Mouse (Mus musculus): ENCODE data around the gene Nek2. TPM values are rescaled to one million over a fixed set of nuclear protein-coding genes. Genes with fewer than 3 reads are reported as not detected.

Gene Nek2
- polyA plus RNA-seq, 1 experiment from 2014 or later = 27.2 TPM

DNA sequence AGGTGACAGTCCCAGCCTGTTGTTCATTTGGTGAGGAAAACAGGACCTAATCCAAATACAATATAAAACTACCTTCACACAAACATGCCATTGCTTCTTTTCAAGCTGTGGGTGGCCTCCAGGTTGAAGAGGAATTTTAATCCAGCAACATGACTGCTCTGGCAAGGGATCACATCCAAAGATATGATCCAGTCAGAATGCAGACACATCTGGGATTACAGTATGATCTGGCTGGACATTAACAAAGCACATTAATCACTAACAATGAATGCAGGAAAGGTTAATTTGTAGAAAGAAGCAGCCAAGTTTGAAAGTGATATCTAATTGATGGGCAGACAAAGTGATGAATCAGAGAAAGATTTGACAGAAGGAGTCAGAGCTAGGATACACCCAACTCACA, 36.9 kb downstream of the Nek2 start:
- Histone ChIP-seq H3K4me1 (ENCODE audit: control insufficient read depth, low read depth, low read length) (peaks cover 34% of the 10 kb centered on the region), H3K4me2 (ENCODE audit: low read depth, low read length) (no peak overlapping the region), H3K9me3 (replicated peaks; ENCODE audit: control insufficient read depth, low read length) (no peaks in the 10 kb centered on the region), H3K4me3 (ENCODE audit: low read depth, low read length) (no peak overlapping the region), H3K9ac (ENCODE audit: low read depth, low read length) (no peak overlapping the region), H3K36me3 (ENCODE audit: control insufficient read depth, insufficient read depth) (no peaks in the 10 kb centered on the region), H3K27me3 (ENCODE audit: control insufficient read depth, insufficient read depth, low read depth, low read length) (no peaks in the 10 kb centered on the region), H3K27ac (ENCODE audit: low read length) (no peak overlapping the region)
- no peak for ATAC-seq (ENCODE audit: low read depth)

DNA sequence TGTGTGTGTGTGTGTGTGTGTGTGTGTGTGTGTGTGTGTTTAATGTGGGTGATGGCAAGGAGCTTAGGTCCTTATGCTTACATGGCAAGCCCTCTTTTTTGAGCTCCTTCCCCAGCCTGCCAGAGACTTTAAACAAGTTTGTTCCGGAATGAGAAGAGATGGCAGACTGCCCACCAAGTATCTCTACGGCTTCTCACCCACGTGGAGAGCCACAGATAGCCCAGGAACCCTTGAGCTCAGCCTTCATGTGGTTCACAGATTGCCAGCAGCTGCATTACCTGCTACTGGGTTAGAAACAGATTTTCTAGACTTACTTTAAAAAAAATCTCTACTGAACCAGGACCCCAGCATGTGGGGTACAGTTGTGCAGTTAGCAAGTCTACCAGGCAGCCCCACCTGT, 38.6 kb downstream of the Nek2 start:
- WGBS (ENCODE audit: insufficient replicate concordance) = 51% methylated on average over 3 of the region's 3 CpGs
- Histone ChIP-seq H3K4me3 (ENCODE audit: low read depth, low read length) (no peak overlapping the region), H3K36me3 (ENCODE audit: control insufficient read depth, insufficient read depth) (no peaks in the 10 kb centered on the region), H3K9me3 (replicated peaks; ENCODE audit: control insufficient read depth, low read length) (no peaks in the 10 kb centered on the region), H3K4me2 (ENCODE audit: low read depth, low read length) (no peak overlapping the region), H3K27me3 (ENCODE audit: control insufficient read depth, insufficient read depth, low read depth, low read length) (no peaks in the 10 kb centered on the region), H3K4me1 (ENCODE audit: control insufficient read depth, low read depth, low read length) (peaks cover 19% of the 10 kb centered on the region), H3K27ac (ENCODE audit: low read length) (no peak overlapping the region), H3K9ac (ENCODE audit: low read depth, low read length) (no peak overlapping the region)
- no peak for ATAC-seq (ENCODE audit: low read depth)

DNA sequence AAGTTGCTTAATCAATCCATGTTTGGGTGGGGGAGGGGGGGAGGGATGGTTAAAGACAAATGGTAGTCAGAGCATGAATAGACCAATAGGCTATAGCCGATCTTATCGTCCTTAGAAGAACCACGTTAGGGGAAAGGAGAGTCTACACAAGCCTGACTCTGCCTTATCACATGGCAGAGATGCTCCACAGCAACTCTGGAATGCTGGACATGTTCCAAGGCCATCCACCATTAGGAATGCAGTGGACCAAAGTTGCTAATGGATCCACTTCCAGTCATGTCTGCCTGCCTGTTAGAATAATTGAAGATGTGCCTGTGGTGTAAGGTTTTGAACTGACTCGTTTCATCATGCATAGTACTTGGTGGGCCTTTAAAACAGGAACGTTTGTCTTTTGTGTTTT, 40.0 kb downstream of the Nek2 start:
- Histone ChIP-seq H3K27ac (ENCODE audit: low read length) (no peak overlapping the region), H3K4me2 (ENCODE audit: low read depth, low read length) (no peak overlapping the region)

DNA sequence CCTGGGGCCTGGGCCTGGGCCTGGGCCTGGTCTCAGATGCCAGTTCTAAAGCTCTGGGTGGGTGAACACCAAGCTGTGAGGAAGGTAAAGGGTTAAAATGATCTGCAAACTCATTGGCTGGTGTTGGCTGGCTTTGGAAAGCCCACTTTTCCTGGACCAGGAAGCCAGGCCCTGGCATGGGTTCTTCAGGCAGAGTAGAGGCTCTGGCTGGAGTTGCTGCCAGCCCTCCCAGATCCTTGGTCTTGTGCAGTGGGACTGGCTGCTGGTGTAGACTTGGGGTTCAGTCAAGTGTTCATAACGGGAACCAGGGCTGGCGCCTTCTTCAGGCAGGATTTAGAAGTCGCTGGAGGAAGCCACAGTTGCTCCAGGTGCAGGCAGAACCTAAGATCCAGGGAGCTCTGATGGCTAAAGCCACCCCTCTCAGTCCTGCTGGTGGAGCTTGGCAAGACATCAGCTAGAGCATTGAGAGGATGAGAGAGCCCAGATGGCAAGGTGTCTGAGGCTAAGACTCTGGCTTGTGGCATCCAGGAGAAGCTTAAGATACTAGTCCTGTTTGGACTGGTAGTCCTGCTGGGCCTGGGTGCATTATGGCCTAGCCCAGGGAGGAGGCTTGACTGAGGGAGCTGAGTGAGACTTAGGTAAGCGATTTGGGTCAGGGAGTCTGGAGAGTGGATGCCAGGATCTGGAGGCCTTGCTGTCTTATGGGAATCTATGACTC, 42.7 kb downstream of the Nek2 start:
- Histone ChIP-seq H3K27me3 (ENCODE audit: control insufficient read depth, insufficient read depth, low read depth, low read length) (no peaks in the 10 kb centered on the region), H3K4me3 (ENCODE audit: low read depth, low read length) (no peak overlapping the region), H3K4me1 (ENCODE audit: control insufficient read depth, low read depth, low read length) (no peaks in the 10 kb centered on the region; the same call in 1 of the 2 replicates), H3K9ac (ENCODE audit: low read depth, low read length) (no peak overlapping the region), H3K9me3 (replicated peaks; ENCODE audit: control insufficient read depth, low read length) (no peaks in the 10 kb centered on the region), H3K27ac (ENCODE audit: low read length) (no peak overlapping the region), H3K36me3 (ENCODE audit: control insufficient read depth, insufficient read depth) (no peaks in the 10 kb centered on the region), H3K4me2 (ENCODE audit: low read depth, low read length) (no peak overlapping the region)
- WGBS (ENCODE audit: insufficient replicate concordance) = 50% methylated on average over 4 of the region's 4 CpGs
- ATAC-seq (ENCODE audit: low read depth) = no peak

More for the DNA sequence above, 40.0 kb downstream of the Nek2 start:
- H3K36me3 ChIP-seq (ENCODE audit: control insufficient read depth, insufficient read depth) = no peaks in the 10 kb centered on the region
- ATAC-seq (ENCODE audit: low read depth) = no peak
- H3K9ac ChIP-seq (ENCODE audit: low read depth, low read length) = no peak overlapping the region
- H3K4me1 ChIP-seq (ENCODE audit: control insufficient read depth, low read depth, low read length) = peaks cover 7% of the 10 kb centered on the region
- WGBS (ENCODE audit: insufficient replicate concordance) = 53% methylated on average over 5 of the region's 5 CpGs
- no peaks in the 10 kb centered on the region for H3K27me3 ChIP-seq (ENCODE audit: control insufficient read depth, insufficient read depth, low read depth, low read length)
- no peaks in the 10 kb centered on the region for H3K9me3 ChIP-seq (replicated peaks; ENCODE audit: control insufficient read depth, low read length)
- H3K4me3 ChIP-seq (ENCODE audit: low read depth, low read length) = no peak overlapping the region

DNA sequence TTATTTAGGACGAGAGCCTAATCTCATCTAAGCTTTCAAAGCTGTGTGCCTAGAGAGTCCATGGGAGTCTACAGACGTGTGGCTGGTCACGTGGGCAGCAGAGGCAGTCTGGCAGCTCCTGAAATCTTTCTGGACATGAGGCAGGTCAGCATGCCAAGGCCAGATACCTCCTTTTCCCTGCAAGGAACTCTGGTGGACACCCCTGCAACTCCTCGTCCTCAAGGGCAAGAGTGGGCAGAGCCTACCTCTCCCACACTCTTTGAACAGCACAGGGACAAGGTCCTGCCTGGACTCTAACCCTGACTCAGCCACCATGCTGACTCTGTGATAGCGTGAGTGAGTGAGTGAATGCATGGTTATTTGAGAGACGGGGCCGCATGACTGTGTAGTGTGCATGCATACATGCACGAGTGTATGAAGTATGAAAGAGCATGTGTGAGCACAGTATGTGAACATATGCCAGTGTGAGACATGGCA, 43.3 kb downstream of the Nek2 start:
- Histone ChIP-seq H3K27me3 (ENCODE audit: control insufficient read depth, insufficient read depth, low read depth, low read length) (no peaks in the 10 kb centered on the region), H3K4me2 (ENCODE audit: low read depth, low read length) (no peak overlapping the region), H3K36me3 (ENCODE audit: control insufficient read depth, insufficient read depth) (no peaks in the 10 kb centered on the region), H3K27ac (ENCODE audit: low read length) (no peak overlapping the region), H3K9ac (ENCODE audit: low read depth, low read length) (no peak overlapping the region), H3K4me1 (ENCODE audit: control insufficient read depth, low read depth, low read length) (no peaks in the 10 kb centered on the region; the same call in 1 of the 2 replicates), H3K4me3 (ENCODE audit: low read depth, low read length) (no peak overlapping the region), H3K9me3 (replicated peaks; ENCODE audit: control insufficient read depth, low read length) (no peaks in the 10 kb centered on the region)
- no peak for ATAC-seq (ENCODE audit: low read depth)
- 59% methylated on average over 8 of the region's 8 CpGs for WGBS (ENCODE audit: insufficient replicate concordance)

DNA sequence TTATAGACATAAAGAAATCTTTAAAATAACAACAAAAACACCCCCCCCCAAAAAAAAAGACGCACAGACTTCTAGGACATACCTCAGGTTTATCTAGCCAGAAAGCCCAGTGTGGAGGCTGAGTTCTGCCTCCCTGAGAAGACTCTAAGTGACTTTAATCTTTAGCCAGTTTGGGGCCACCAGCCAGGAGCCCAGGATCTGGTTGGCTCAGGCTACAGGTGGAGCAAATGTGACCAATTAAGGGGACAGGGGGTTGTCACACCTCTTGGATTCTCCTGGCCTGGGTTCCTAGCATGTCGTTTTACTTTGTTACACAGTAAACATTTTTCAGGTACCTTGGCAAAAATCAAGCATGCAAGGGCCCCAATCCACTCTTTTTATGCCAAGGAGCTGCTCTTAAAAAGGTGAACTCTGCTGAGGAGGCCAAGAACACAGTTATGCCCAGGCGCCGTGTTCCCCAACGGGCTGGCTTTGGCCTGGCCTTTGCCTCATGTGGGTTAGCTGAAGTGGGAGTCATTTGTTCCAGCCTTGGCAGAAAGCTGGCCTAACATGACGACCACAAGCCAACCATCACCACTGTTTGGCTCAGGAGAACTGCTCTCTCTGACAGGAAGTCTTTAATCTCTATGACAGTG, 50.9 kb downstream of the Nek2 start:
- ATAC-seq (ENCODE audit: low read depth) = no peak

DNA sequence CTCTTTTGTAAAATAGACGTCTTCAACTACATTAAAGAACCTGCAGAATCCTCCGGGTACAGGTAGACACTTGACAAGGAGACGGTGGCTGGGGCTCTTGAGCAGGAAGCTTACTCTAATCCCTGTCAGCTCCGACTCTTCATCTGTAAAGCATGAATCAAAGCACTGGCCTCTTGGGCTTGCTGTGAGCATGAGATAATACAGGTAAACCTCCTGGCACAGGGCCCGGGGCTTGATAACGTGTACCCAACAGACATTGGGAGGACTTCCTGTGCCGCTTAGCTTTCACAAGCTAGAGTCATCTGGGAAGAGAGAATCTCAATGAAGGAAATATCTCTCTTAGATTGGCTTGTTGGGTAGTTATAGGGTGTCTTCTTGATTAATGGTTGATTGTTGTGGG, 53.8 kb downstream of the Nek2 start:
- Histone ChIP-seq H3K4me1 (ENCODE audit: control insufficient read depth, low read depth, low read length) (peaks cover 15% of the 10 kb centered on the region), H3K36me3 (ENCODE audit: control insufficient read depth, insufficient read depth) (no peaks in the 10 kb centered on the region), H3K9me3 (replicated peaks; ENCODE audit: control insufficient read depth, low read length) (no peaks in the 10 kb centered on the region), H3K9ac (ENCODE audit: low read depth, low read length) (no peak overlapping the region), H3K27ac (ENCODE audit: low read length) (no peak overlapping the region), H3K4me3 (ENCODE audit: low read depth, low read length) (no peak overlapping the region), H3K4me2 (ENCODE audit: low read depth, low read length) (no peak overlapping the region), H3K27me3 (ENCODE audit: control insufficient read depth, insufficient read depth, low read depth, low read length) (no peaks in the 10 kb centered on the region; the same call in 1 of the 2 replicates)
- WGBS (ENCODE audit: insufficient replicate concordance) = 37% methylated on average over 7 of the region's 7 CpGs
- ATAC-seq (ENCODE audit: low read depth) = peak; percentile 51

More for the DNA sequence above, 50.9 kb downstream of the Nek2 start:
- WGBS (ENCODE audit: insufficient replicate concordance) = 53% methylated on average over 6 of the region's 6 CpGs
- Histone ChIP-seq H3K4me1 (ENCODE audit: control insufficient read depth, low read depth, low read length) (peaks cover 8% of the 10 kb centered on the region), H3K9me3 (replicated peaks; ENCODE audit: control insufficient read depth, low read length) (no peaks in the 10 kb centered on the region), H3K27me3 (ENCODE audit: control insufficient read depth, insufficient read depth, low read depth, low read length) (no peaks in the 10 kb centered on the region; the same call in 1 of the 2 replicates), H3K4me2 (ENCODE audit: low read depth, low read length) (no peak overlapping the region), H3K27ac (ENCODE audit: low read length) (no peak overlapping the region), H3K9ac (ENCODE audit: low read depth, low read length) (no peak overlapping the region), H3K4me3 (ENCODE audit: low read depth, low read length) (no peak overlapping the region), H3K36me3 (ENCODE audit: control insufficient read depth, insufficient read depth) (no peaks in the 10 kb centered on the region)

DNA sequence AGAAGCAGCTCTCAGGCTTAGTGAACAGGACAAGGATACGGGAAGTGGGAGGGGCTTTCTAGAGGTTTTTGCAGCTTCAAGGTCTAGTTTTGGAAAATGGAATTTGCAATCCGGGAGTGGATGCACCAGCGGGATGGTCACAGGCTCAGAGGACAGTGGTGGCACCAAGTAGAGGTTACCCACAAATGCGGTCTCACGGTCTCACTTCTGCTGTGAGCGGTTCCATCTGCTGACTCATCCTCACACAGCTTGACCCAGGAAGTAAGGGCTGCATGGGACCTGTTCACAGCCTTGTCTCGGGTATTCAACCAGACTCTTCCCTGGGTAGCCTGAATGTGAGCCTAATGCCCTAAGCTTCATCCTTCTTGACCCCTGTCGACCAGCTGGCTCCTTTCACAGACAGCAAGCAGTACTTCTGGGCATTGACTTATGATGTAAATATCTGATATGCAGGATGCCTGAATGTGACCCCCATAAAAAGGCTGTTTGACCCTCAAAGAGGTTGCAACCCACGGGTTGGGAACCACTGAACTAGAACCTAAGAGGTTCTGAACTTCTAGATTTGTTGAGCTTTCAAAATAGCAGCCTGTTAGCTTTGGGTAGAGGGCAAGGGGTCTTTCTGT, 54.5 kb downstream of the Nek2 start:
- H3K4me2 ChIP-seq (ENCODE audit: low read depth, low read length) = no peak overlapping the region
- 45% methylated on average over 9 of the region's 9 CpGs for WGBS (ENCODE audit: insufficient replicate concordance)
- H3K4me3 ChIP-seq (ENCODE audit: low read depth, low read length) = no peak overlapping the region
- ATAC-seq (ENCODE audit: low read depth) = peak; percentile 35
- H3K9ac ChIP-seq (ENCODE audit: low read depth, low read length) = no peak overlapping the region
- H3K27me3 ChIP-seq (ENCODE audit: control insufficient read depth, insufficient read depth, low read depth, low read length) = no peaks in the 10 kb centered on the region; the same call in 1 of the 2 replicates
- no peak overlapping the region for H3K27ac ChIP-seq (ENCODE audit: low read length)
- peaks cover 23% of the 10 kb centered on the region for H3K4me1 ChIP-seq (ENCODE audit: control insufficient read depth, low read depth, low read length)
- H3K9me3 ChIP-seq (replicated peaks; ENCODE audit: control insufficient read depth, low read length) = no peaks in the 10 kb centered on the region
- no peaks in the 10 kb centered on the region for H3K36me3 ChIP-seq (ENCODE audit: control insufficient read depth, insufficient read depth)

DNA sequence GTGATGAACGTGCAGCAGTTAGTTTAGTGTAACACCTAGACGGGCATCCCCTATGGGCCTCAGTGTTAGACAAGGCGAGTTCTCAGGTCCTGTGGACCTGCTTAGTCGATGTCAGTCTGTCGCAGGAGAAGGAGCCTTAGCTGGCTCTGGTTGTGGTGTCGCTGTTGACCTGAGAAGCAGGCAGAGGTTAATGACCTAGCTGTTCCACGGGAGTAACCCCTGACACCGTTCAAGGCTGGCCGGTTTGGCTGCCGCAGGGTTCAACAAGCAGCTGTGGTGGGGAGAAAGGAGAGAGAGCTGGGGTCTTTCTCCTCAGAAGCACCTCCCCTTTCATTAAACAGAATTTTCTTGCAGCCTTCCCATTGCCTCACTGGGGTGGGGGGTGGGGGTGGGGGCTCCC, 56.4 kb downstream of the Nek2 start:
- Histone ChIP-seq H3K9me3 (replicated peaks; ENCODE audit: control insufficient read depth, low read length) (no peaks in the 10 kb centered on the region), H3K9ac (ENCODE audit: low read depth, low read length) (no peak overlapping the region), H3K27ac (ENCODE audit: low read length) (no peak overlapping the region), H3K4me3 (ENCODE audit: low read depth, low read length) (no peak overlapping the region), H3K4me2 (ENCODE audit: low read depth, low read length) (no peak overlapping the region), H3K27me3 (ENCODE audit: control insufficient read depth, insufficient read depth, low read depth, low read length) (no peaks in the 10 kb centered on the region; the same call in 1 of the 2 replicates), H3K36me3 (ENCODE audit: control insufficient read depth, insufficient read depth) (no peaks in the 10 kb centered on the region), H3K4me1 (ENCODE audit: control insufficient read depth, low read depth, low read length) (peaks cover 41% of the 10 kb centered on the region)
- ATAC-seq (ENCODE audit: low read depth) = no peak
- 61% methylated on average over 10 of the region's 10 CpGs for WGBS (ENCODE audit: insufficient replicate concordance)
